Mouse (Mus musculus) liver, adult 2 months (tissue): ENCODE data around the gene Eif4g3.

Source experiments
- CTCF ChIP-seq: fragments of 200-500 bp; IDR thresholded peaks from 2 replicates; pipeline ENCODE4 v1.5.1; 2011; ENCODE audit warnings: low read depth, low read length, control low read depth
- POLR2A ChIP-seq: fragments of 200-500 bp; IDR thresholded peaks from 2 replicates; pipeline ENCODE4 v1.6.1; 2011; ENCODE audit warnings: low read length, control low read depth; ENCODE audit not compliant: insufficient read depth; ENCODE audit errors: extremely low read depth

- TF ChIP-seq CTCF (no peak), POLR2A (no peak)
Observed at GRCm38 (mm10) chr4:138164860-138165259, 172.0 kb downstream of the Eif4g3 start.
